Mouse (Mus musculus): ENCODE measurements around the gene Olfr504. TPM values are rescaled to one million over a fixed set of nuclear protein-coding genes. Genes with fewer than 3 reads are reported as not detected.

The Olfr504 gene
- total and polyA plus RNA-seq, 3 experiments = not detected

GRCm38 (mm10) chr7:108524965-108525364 lies 40.6 kb downstream of the Olfr504 start, which contains the start of gene Olfr502:
Gene Olfr502 (minus strand): TSS chr7:108525065.
- Histone ChIP-seq H3K36me3 (replicated peaks in 1 of 2; ENCODE audit: control insufficient read depth in 1 of 2, insufficient read depth in 1 of 2, low read length in 1 of 2) (no peaks in the 10 kb centered on the region), H3K27ac (ENCODE audit: insufficient read depth, low read depth) (no peak within 1 kb of the TSS), H3K27me3 (replicated peaks) (no peaks in the 10 kb centered on the region), H3K9ac (ENCODE audit: insufficient read depth, low read depth) (no peak within 1 kb of the TSS), H3K4me3 (replicated peaks in 1 of 3; ENCODE audit: low read depth in 2 of 3, low read length in 2 of 3, poor library complexity in 1 of 3) (no peak within 1 kb of the TSS), H3K79me2 (replicated peaks; ENCODE audit: control insufficient read depth, extremely low read depth, insufficient read depth, poor library complexity, severe bottlenecking) (no peaks in the 10 kb centered on the region), H3K4me1 (ENCODE audit: control insufficient read depth in 1 of 2, insufficient read depth in 2 of 2) (no peaks in the 10 kb centered on the region), H3K9me3 (replicated peaks; ENCODE audit: low read length) (peaks cover 29% of the 10 kb centered on the region), H3K4me2 (ENCODE audit: insufficient read depth, low read depth, poor library complexity, severe bottlenecking) (no peak within 1 kb of the TSS)
- TF ChIP-seq USF1 (IDR thresholded peaks at IDR 0.05; ENCODE audit: low read depth, low read length) = no peak
- no peak for TF ChIP-seq ZC3H11A (IDR thresholded peaks at IDR 0.05; ENCODE audit: low read depth, low read length)
- no peak for TF ChIP-seq USF2 (conservative IDR thresholded peaks at IDR 0.05; ENCODE audit: low read depth, low read length)
- TF ChIP-seq POLR2AphosphoS2 (IDR thresholded peaks at IDR 0.05; ENCODE audit: low read depth, low read length) = no peak
- TF ChIP-seq JUND (conservative IDR thresholded peaks at IDR 0.05; ENCODE audit: low read depth, low read length) = no peak
- TF ChIP-seq BHLHE40 (IDR thresholded peaks at IDR 0.05; ENCODE audit: low read depth, low read length) = no peak
- TF ChIP-seq MAX (IDR thresholded peaks at IDR 0.05; ENCODE audit: low read length) = no peak
- no peak for TF ChIP-seq POLR2A (IDR thresholded peaks at IDR 0.05; ENCODE audit: low read depth, low read length)
- no peak for TF ChIP-seq HCFC1 (IDR thresholded peaks at IDR 0.05; ENCODE audit: low read depth, low read length)
- no peak for TF ChIP-seq NRF1 (IDR thresholded peaks at IDR 0.05; ENCODE audit: low read depth, low read length)
- TF ChIP-seq JUN (IDR thresholded peaks at IDR 0.05; ENCODE audit: insufficient read depth, low read depth, low read length) = no peak
- no peak for TF ChIP-seq MAZ (IDR thresholded peaks at IDR 0.05; ENCODE audit: low read depth, low read length)
- no peak for TF ChIP-seq TBP (conservative IDR thresholded peaks at IDR 0.05; ENCODE audit: low read depth, low read length)
- no peak for TF ChIP-seq ZNF384 (IDR thresholded peaks at IDR 0.05; ENCODE audit: low read depth, low read length)
- no peak for TF ChIP-seq RCOR1 (conservative IDR thresholded peaks at IDR 0.05; ENCODE audit: low read depth, low read length)
- TF ChIP-seq CHD1 (IDR thresholded peaks at IDR 0.05; ENCODE audit: low read depth, low read length) = no peak
- no peak for TF ChIP-seq UBTF (IDR thresholded peaks at IDR 0.05; ENCODE audit: low read depth, low read length)
- no peak for TF ChIP-seq EP300 (IDR thresholded peaks at IDR 0.05; ENCODE audit: low read length)
- in situ Hi-C loops (cut with MboI; ENCODE audit: low pct_ligation_motif_present, low pct_unique_long_range_greater_than_20kb, low sequenced_read_pairs) (no loop called here), dilution Hi-C loops (cut with MboI; ENCODE audit: extremely low pct_ligation_motif_present, extremely low pct_unique_long_range_greater_than_20kb, low sequenced_read_pairs) (no loop called here)
- DNase-seq (ENCODE audit: extremely low read depth) = no peak

Other genes with a start within 250 kb of the Olfr504 start
- gene Olfr492, start 242.1 kb downstream of the Olfr504 start, total RNA-seq (2012; rRNA removed) = not detected in 2 replicates
- not detected in 2 replicates for gene Olfr492, start 242.1 kb downstream of the Olfr504 start, total RNA-seq (2014; rRNA removed)
- not detected in 2 replicates for gene Olfr492, start 242.1 kb downstream of the Olfr504 start, polyA plus RNA-seq (2012; ENCODE audit: insufficient read length, low read depth)
- not detected in 2 replicates for gene Olfr493, start 218.8 kb downstream of the Olfr504 start, total RNA-seq (2012; rRNA removed)
- not detected in 2 replicates for gene Olfr493, start 218.8 kb downstream of the Olfr504 start, total RNA-seq (2014; rRNA removed)
- not detected in 2 replicates for gene Olfr493, start 218.8 kb downstream of the Olfr504 start, polyA plus RNA-seq (2012; ENCODE audit: insufficient read length, low read depth)
- not detected in 2 replicates for gene Olfr494, start 200.5 kb downstream of the Olfr504 start, total RNA-seq (2012; rRNA removed)
- gene Olfr494, start 200.5 kb downstream of the Olfr504 start, total RNA-seq (2014; rRNA removed) = not detected in 2 replicates
- gene Olfr494, start 200.5 kb downstream of the Olfr504 start, polyA plus RNA-seq (2012; ENCODE audit: insufficient read length, low read depth) = not detected in 2 replicates
- gene Olfr495, start 172.6 kb downstream of the Olfr504 start, total RNA-seq (2012; rRNA removed) = not detected in 2 replicates
- gene Olfr495, start 172.6 kb downstream of the Olfr504 start, total RNA-seq (2014; rRNA removed) = not detected in 2 replicates
- gene Olfr495, start 172.6 kb downstream of the Olfr504 start, polyA plus RNA-seq (2012; ENCODE audit: insufficient read length, low read depth) = not detected in 2 replicates
- gene Olfr497, start 145.4 kb downstream of the Olfr504 start, total RNA-seq (2012; rRNA removed) = not detected in 2 replicates
- gene Olfr497, start 145.4 kb downstream of the Olfr504 start, total RNA-seq (2014; rRNA removed) = not detected in 2 replicates
- gene Olfr497, start 145.4 kb downstream of the Olfr504 start, polyA plus RNA-seq (2012; ENCODE audit: insufficient read length, low read depth) = not detected in 2 replicates
- not detected in 2 replicates for gene Olfr498, start 100.5 kb downstream of the Olfr504 start, total RNA-seq (2012; rRNA removed)
- gene Olfr498, start 100.5 kb downstream of the Olfr504 start, total RNA-seq (2014; rRNA removed) = not detected in 2 replicates
- not detected in 2 replicates for gene Olfr498, start 100.5 kb downstream of the Olfr504 start, polyA plus RNA-seq (2012; ENCODE audit: insufficient read length, low read depth)
- gene Olfr502, start 40.7 kb downstream of the Olfr504 start, total RNA-seq (2012; rRNA removed) = not detected in 2 replicates
- gene Olfr502, start 40.7 kb downstream of the Olfr504 start, total RNA-seq (2014; rRNA removed) = not detected in 2 replicates
- gene Olfr502, start 40.7 kb downstream of the Olfr504 start, polyA plus RNA-seq (2012; ENCODE audit: insufficient read length, low read depth) = not detected in 2 replicates
- gene Olfr503, start 21.3 kb downstream of the Olfr504 start, total RNA-seq (2012; rRNA removed) = not detected in 2 replicates
- gene Olfr503, start 21.3 kb downstream of the Olfr504 start, total RNA-seq (2014; rRNA removed) = not detected in 2 replicates
- not detected in 2 replicates for gene Olfr503, start 21.3 kb downstream of the Olfr504 start, polyA plus RNA-seq (2012; ENCODE audit: insufficient read length, low read depth)
- gene Olfr506, start 45.0 kb upstream of the Olfr504 start, total RNA-seq (2012; rRNA removed) = not detected in 2 replicates
- not detected in 2 replicates for gene Olfr506, start 45.0 kb upstream of the Olfr504 start, total RNA-seq (2014; rRNA removed)
- gene Olfr506, start 45.0 kb upstream of the Olfr504 start, polyA plus RNA-seq (2012; ENCODE audit: insufficient read length, low read depth) = not detected in 2 replicates
- not detected in 2 replicates for gene Olfr507, start 56.0 kb upstream of the Olfr504 start, total RNA-seq (2012; rRNA removed)
- not detected in 2 replicates for gene Olfr507, start 56.0 kb upstream of the Olfr504 start, total RNA-seq (2014; rRNA removed)
- not detected in 2 replicates for gene Olfr507, start 56.0 kb upstream of the Olfr504 start, polyA plus RNA-seq (2012; ENCODE audit: insufficient read length, low read depth)
- gene Olfr508, start 64.2 kb upstream of the Olfr504 start, total RNA-seq (2012; rRNA removed) = not detected in 2 replicates
- not detected in 2 replicates for gene Olfr508, start 64.2 kb upstream of the Olfr504 start, total RNA-seq (2014; rRNA removed)
- not detected in 2 replicates for gene Olfr508, start 64.2 kb upstream of the Olfr504 start, polyA plus RNA-seq (2012; ENCODE audit: insufficient read length, low read depth)
- not detected in 2 replicates for gene Olfr509, start 86.1 kb upstream of the Olfr504 start, total RNA-seq (2012; rRNA removed)
- gene Olfr509, start 86.1 kb upstream of the Olfr504 start, total RNA-seq (2014; rRNA removed) = not detected in 2 replicates
- gene Olfr509, start 86.1 kb upstream of the Olfr504 start, polyA plus RNA-seq (2012; ENCODE audit: insufficient read length, low read depth) = not detected in 2 replicates
- gene Olfr510, start 100.6 kb upstream of the Olfr504 start, total RNA-seq (2012; rRNA removed) = not detected in 2 replicates
- gene Olfr510, start 100.6 kb upstream of the Olfr504 start, total RNA-seq (2014; rRNA removed) = not detected in 2 replicates
- not detected in 2 replicates for gene Olfr510, start 100.6 kb upstream of the Olfr504 start, polyA plus RNA-seq (2012; ENCODE audit: insufficient read length, low read depth)
- gene Olfr512, start 147.5 kb upstream of the Olfr504 start, total RNA-seq (2012; rRNA removed) = not detected in 2 replicates
- not detected in 2 replicates for gene Olfr512, start 147.5 kb upstream of the Olfr504 start, total RNA-seq (2014; rRNA removed)
- not detected in 2 replicates for gene Olfr512, start 147.5 kb upstream of the Olfr504 start, polyA plus RNA-seq (2012; ENCODE audit: insufficient read length, low read depth)
- gene Olfr513, start 185.2 kb upstream of the Olfr504 start, total RNA-seq (2012; rRNA removed) = not detected in 2 replicates
- not detected in 2 replicates for gene Olfr513, start 185.2 kb upstream of the Olfr504 start, total RNA-seq (2014; rRNA removed)
- gene Olfr513, start 185.2 kb upstream of the Olfr504 start, polyA plus RNA-seq (2012; ENCODE audit: insufficient read length, low read depth) = not detected in 2 replicates